Mouse (Mus musculus) frontal cortex, adult 2 months (tissue): ENCODE results near the gene Abhd5. TPM values are rescaled to one million over a fixed set of nuclear protein-coding genes. Genes with fewer than 3 reads are reported as not detected.
A peak's percentile ranks its signal among the peaks of the same experiment; 100 is the strongest.
"Not testable (repeated sequence)": the region's sequence is repeated elsewhere in the genome, so short reads cannot be mapped to it uniquely, and the experiment has no call there.

Experiments
- DNase-seq, 2 experiments: peaks; one replicate each; pipeline ENCODE4 v3.0.0; 2022; ENCODE audit warnings: low spot score in 1 of 2; ENCODE audit errors: extremely low spot score in 1 of 2
- polyA plus RNA-seq: library from polyadenylated mRNA; depleted of rRNA; stranded (reverse); fragments of >200 nt; gene quantifications from 2 replicates; pipeline ENCODE4 v1.2.3, GENCODE M21; 2012; rRNA removed

The Abhd5 gene
- 19.8 and 21.5 TPM in 2 replicates for polyA plus RNA-seq

DNA sequence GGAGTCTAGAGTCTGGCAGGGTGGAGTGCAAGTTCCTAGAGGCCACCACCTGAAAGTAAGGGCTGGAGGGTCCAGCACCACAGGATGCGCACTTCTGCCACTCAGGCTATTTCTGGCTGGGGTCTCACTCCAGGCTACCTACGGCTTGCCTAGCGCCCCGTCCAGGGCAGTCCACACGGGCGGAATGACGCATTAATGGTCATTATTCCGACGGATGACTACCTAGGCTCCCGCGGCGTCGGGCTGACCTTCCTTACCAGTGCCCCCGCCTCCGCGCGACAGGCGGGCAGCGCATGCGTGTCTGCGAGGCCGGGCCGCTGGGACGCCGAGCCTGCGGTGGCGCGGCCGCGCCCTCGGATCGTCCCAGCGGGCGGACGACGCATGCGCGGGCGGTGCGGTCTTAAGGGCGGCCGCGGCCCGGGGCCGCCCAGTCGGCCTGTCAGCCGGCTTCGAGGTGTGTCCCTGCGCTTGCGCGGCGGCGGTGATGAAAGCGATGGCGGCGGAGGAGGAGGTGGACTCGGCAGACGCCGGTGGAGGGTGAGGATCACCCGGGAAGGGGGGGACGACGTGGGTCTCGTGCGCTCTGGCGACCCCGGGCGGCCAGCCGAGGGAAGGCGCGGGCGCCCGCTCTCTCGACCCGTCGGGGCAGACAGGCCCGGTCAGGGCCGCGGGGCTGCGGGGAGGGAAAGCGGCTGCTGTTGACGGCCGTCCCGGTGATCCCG is at the start of gene Abhd5:
Gene Abhd5, plus strand, starts transcription at position 306 of the 722 bp plus-strand sequence.
- peak; percentile 80 to 94 for DNase-seq

- DNase-seq = no peak
Measured at GRCm38 (mm10) chr9:122305302-122305701, 46.1 kb upstream of the Abhd5 start.

GRCm38 (mm10) chr9:122309013-122309980 is 42.1 kb upstream of the Abhd5 start:
- no peak for DNase-seq

GRCm38 (mm10) chr9:122310613-122311049 is 40.8 kb upstream of the Abhd5 start:
- peak; percentile 68 to 93 for DNase-seq

- no peak for DNase-seq
Measured at GRCm38 (mm10) chr9:122311051-122311760, 40.2 kb upstream of the Abhd5 start.

DNA sequence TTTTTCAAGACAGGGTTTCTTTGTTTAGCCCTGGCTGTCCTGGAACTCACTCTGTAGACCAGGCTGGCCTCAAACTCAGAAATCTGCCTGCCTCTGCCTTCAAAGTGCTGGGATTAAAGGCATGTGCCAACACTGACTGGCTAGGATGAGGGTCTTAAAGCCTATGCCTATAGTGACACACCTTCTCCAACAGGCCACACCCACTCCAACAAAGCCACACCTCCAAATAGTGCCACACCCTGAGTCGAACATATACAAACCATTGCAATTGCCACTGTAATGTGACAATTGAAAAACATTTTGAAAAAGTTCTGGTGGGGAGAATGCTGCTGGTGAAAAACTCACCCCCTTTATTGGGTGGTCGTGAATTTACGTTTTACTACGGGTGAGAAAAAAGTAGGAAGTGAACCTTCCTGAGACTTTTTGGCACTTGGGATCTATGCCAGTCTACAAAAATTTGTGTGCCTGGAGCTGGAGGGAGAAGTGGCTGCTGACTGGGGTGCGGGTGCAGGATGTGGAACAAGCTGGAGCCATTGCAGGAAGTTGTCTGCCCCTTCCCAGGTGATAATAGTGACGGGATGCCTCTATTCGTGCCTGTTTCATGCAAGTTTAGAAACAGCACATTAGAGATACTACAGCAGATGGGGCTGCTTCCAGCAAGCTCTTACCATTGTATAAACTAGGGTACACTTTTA is 39.0 kb upstream of the Abhd5 start:
- no peak for DNase-seq

GRCm38 (mm10) chr9:122313128-122313527 is 38.3 kb upstream of the Abhd5 start:
- DNase-seq = not testable (repeated sequence)

DNA sequence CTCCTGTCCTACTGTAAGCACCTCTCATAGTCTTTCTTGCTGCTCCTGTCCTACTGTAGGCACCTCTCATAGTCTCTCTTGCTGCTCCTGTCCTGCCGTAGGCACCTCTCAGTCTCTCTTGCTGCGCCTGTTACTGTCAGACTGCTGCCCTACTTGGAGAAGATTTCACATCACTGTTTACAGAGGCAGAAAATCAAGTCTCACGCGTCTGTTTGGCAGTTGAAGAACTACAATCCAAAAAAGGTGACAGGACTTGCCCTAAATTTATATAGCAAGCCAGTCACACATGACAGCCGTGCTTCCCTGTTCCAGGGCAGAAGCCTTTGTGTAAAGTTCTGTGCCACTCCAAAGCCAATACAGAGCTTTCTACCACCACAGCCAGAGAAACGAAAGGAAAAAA is 37.0 kb upstream of the Abhd5 start:
- no peak for DNase-seq

DNA sequence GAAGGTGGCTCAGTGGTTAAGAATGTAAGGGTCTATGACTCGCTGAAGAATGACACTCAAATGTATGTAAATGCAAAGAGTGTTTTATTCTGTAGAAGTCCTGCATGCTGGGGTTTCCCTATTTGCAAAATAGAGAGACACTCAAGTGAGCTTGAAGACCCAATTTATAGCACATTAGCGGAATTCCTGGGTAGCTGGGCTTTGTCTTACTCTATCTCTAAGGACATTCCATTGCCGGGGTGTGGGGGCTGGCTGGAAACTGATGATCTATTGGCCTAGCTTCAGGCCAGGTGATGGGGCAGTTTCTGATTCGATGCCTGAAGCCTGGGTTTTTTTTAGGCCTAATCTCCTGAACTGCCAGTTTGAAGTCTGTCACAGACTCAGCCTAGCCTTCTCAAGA is 36.5 kb upstream of the Abhd5 start:
- no peak for DNase-seq

DNA sequence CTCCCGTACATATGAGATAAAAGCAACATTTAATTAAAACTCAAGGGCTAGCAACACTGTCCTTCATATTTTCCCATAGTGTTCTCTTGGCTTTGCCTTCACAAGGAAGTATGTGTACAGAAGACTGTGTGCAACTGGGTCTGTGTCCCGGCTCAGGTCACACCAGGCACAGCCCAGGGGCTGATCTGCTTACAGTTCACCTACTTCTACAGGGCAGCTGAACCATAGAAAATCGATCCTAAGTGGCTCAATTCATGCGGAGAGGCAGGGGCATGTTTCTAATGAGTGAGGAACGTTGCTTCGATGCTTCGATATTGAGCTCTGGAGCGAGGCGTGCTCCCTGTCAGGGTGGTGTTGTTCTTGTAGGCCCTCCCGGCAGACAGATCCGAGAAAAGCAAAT is 35.9 kb upstream of the Abhd5 start:
- no peak for DNase-seq

DNA sequence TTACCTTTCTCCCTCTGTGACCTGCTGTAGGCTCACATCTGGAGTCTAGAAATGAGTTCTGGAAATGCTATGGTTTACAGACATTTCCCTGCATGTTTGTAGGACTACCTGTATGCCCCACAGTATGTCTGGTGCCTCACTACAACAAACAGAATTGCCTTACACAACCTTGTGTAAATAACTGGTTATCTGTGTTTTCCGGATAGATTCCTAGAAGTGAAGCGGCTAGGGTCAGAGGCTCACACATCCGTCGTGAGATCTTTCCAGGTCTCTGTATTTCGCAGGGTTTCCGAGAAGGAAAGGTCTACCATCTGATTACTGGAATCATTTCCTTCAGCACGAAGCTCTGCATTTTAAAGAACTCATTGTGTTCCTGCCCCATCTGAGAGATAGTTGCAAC is 34.8 kb upstream of the Abhd5 start:
- DNase-seq = no peak

DNA sequence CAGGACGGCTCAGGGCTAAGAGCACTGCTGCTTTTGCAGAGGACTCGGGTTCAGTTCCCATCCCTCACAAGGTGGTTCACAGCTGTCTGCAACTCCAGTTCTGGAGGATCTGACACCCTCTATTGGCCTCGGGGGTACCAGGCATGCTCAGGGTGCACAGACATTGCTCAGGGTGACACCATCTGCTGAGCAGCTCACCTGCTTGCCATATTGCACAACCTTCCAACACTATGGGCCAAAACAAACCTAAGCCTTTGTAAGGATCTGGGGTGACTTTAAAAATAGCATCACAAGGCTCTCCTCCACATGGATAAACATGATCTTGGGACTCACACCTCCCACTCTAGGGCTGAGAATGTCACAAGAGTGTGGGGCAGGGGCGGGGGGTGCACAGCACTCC is 30.8 kb upstream of the Abhd5 start:
- DNase-seq = no peak

GRCm38 (mm10) chr9:122322356-122322755 is 29.1 kb upstream of the Abhd5 start:
- DNase-seq = no peak

GRCm38 (mm10) chr9:122325996-122326395 is 25.4 kb upstream of the Abhd5 start:
- DNase-seq = no peak

GRCm38 (mm10) chr9:122328199-122328598 is 23.2 kb upstream of the Abhd5 start:
- no peak for DNase-seq

DNA sequence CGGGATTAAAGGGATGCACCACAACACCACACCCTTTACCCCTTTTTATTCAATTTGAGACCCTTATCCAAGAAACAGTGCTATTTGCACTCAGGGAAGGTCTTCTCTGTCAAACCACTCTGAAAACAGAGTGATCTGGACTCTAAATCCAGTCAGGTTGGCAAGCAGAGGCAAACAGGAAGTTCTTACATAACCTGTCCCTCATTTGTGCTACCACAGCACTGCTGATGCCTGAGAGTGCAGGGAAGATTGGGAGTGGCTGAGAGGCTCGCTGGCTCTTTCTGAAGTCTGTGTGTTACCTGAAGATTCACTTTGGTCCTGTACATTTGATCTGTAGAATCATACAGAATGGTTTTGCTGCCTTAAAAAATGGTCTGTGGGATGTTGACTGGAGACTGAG is 14.7 kb upstream of the Abhd5 start:
- DNase-seq = no peak

DNA sequence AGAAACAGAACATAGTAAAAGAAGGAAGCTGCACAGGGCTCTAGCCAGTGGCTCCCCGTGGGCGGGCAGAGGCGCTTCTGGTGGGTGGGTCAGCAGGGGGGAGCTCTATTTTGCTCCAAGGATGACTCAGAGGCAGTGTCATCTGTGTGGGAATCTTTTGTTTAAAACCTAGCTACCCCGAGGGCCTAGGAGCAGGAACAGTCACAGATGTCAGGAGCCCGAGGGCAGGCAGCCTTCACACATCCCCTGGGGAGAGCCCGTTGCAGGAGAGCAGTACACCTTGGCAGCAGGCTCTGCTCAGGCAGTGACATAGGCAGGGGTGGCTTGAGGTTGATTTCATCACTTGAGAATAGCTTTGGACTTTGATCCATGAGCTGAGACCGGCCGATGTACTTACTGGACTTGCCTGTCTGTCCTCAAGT is 13.9 kb upstream of the Abhd5 start:
- no peak for DNase-seq

DNA sequence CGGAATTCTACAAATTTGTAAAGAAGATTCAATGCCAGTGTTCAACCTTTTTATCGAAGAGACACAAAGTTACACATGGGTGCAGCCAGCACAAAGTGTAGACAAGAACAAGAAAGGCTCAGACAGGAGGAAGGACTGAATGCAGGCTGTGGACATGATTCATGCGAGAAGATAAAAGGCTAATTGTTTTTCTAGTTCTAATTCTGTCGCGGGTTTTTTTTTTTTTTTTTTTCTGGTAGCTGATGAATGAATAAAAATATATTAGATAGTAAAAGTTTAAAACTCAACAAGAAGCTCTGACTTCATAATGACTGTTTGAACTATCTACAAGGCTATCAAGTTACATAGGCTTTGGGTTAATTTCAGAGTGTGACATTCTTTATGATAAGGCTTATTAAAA is 11.4 kb upstream of the Abhd5 start:
- no peak for DNase-seq

- no peak for DNase-seq
Measured at GRCm38 (mm10) chr9:122343399-122343798, 8.0 kb upstream of the Abhd5 start.

GRCm38 (mm10) chr9:122344560-122344959 is 6.8 kb upstream of the Abhd5 start:
- DNase-seq = no peak
